Mouse (Mus musculus) brain, embryonic 14.5 days (tissue): ENCODE measurements around the gene Cnpy1. TPM values are rescaled to one million over a fixed set of nuclear protein-coding genes. Genes with fewer than 3 reads are reported as not detected.

Source experiments
- DNase-seq: peaks from one replicate; pipeline ENCODE4 v3.0.0-alpha.2; 2011; ENCODE audit warnings: low read depth
- CTCF ChIP-seq: fragments of 200-500 bp; IDR thresholded peaks from 2 replicates; pipeline ENCODE4 v1.5.1; 2012; ENCODE audit warnings: inconsistent platforms, mild to moderate bottlenecking, moderate library complexity, borderline replicate concordance; ENCODE audit not compliant: insufficient read depth, insufficient read length; ENCODE audit errors: extremely low read depth
- POLR2A ChIP-seq: fragments of 200-500 bp; IDR thresholded peaks from 2 replicates; pipeline ENCODE4 v1.6.1; 2012; ENCODE audit warnings: mild to moderate bottlenecking, inconsistent platforms, borderline replicate concordance; ENCODE audit not compliant: poor library complexity, insufficient read depth, insufficient read length, severe bottlenecking; ENCODE audit errors: extremely low read depth
- polyA plus RNA-seq: library from polyadenylated mRNA; depleted of rRNA; stranded (reverse); fragments of >200 nt; gene quantifications from 2 replicates; pipeline ENCODE4 v1.2.3, GENCODE M21; 2012; rRNA removed

The Cnpy1 gene
- polyA plus RNA-seq, 1 experiment = 54.6 TPM

GRCm38 (mm10) chr5:28165358-28166255, 80.0 kb downstream of the Cnpy1 start, which contains the start of gene En2:
En2 (plus strand) TSS chr5:28165694.
- peak; percentile 95 for DNase-seq
- TF ChIP-seq POLR2A = no peak
- no peak for TF ChIP-seq CTCF

- peak; percentile 3 for DNase-seq
- TF ChIP-seq CTCF = no peak
- TF ChIP-seq POLR2A = no peak
Measured at GRCm38 (mm10) chr5:28163926-28164325, 81.7 kb downstream of the Cnpy1 start.

- peak; percentile 41 for DNase-seq
Measured at GRCm38 (mm10) chr5:28161938-28162402, 83.6 kb downstream of the Cnpy1 start.

GRCm38 (mm10) chr5:28161383-28161937, 84.1 kb downstream of the Cnpy1 start:
- TF ChIP-seq POLR2A (no peak), CTCF (no peak)
- peak; percentile 31 for DNase-seq

More at GRCm38 (mm10) chr5:28161938-28162402, 83.6 kb downstream of the Cnpy1 start:
- TF ChIP-seq POLR2A (no peak), CTCF (no peak)

GRCm38 (mm10) chr5:28159891-28160470, 85.6 kb downstream of the Cnpy1 start:
- TF ChIP-seq POLR2A (no peak), CTCF (no peak)
- peak; percentile 7 for DNase-seq

- TF ChIP-seq POLR2A (no peak), CTCF (no peak)
- DNase-seq = peak; percentile 14
Measured at GRCm38 (mm10) chr5:28159072-28159458, 86.5 kb downstream of the Cnpy1 start.

- peak; percentile 81 for DNase-seq
Measured at GRCm38 (mm10) chr5:28158308-28159071, 87.1 kb downstream of the Cnpy1 start.

GRCm38 (mm10) chr5:28157781-28158180, 87.8 kb downstream of the Cnpy1 start:
- peak; percentile 6 for DNase-seq
- TF ChIP-seq CTCF = no peak
- no peak for TF ChIP-seq POLR2A

More at GRCm38 (mm10) chr5:28158308-28159071, 87.1 kb downstream of the Cnpy1 start:
- no peak for TF ChIP-seq CTCF
- no peak for TF ChIP-seq POLR2A

- TF ChIP-seq CTCF = no peak
- no peak for TF ChIP-seq POLR2A
- peak; percentile 26 for DNase-seq
Measured at GRCm38 (mm10) chr5:28157044-28157730, 88.4 kb downstream of the Cnpy1 start.

Other genes with a start within 250 kb of the Cnpy1 start
- 67.1 and 70.5 TPM in 2 replicates for gene Insig1, start 174.4 kb downstream of the Cnpy1 start, polyA plus RNA-seq
- 16.2 and 30.9 TPM in 2 replicates for gene En2, start 80.1 kb downstream of the Cnpy1 start, polyA plus RNA-seq
- gene Rbm33, start 71.3 kb upstream of the Cnpy1 start, polyA plus RNA-seq = 55.1 and 62.6 TPM in 2 replicates
- 6.0 and 6.6 TPM in 2 replicates for gene Shh, start 221.4 kb upstream of the Cnpy1 start, polyA plus RNA-seq